Mouse (Mus musculus) kidney, embryonic 14.5 days (tissue): ENCODE measurements around the gene Tmem185b. TPM values are rescaled to one million over a fixed set of nuclear protein-coding genes. Genes with fewer than 3 reads are reported as not detected.

Experiments
- ATAC-seq: fragments of 200-750 bp; cut with Nextera tagmentation; 2 replicates; pipeline ENCODE4 v1.8.0; 2017; ENCODE audit warnings: moderate number of reproducible peaks, mild to moderate bottlenecking, moderate TSS enrichment, moderate library complexity; ENCODE audit not compliant: low FRiP score, low TSS enrichment
- H3K27ac ChIP-seq: fragments of 300-500 bp; sonication (generic); 2 replicates; pipeline ENCODE4 v1.5.1; 2014; ENCODE audit warnings: low read depth, mild to moderate bottlenecking, low read length, moderate library complexity, mixed read lengths
- H3K27me3 ChIP-seq: fragments of 300-500 bp; sonication (generic); 2 replicates; pipeline ENCODE4 v1.6.1; 2014; ENCODE audit warnings: mild to moderate bottlenecking, low read length; ENCODE audit not compliant: control insufficient read depth, insufficient read depth
- H3K36me3 ChIP-seq: fragments of 300-500 bp; sonication (generic); 2 replicates; pipeline ENCODE4 v1.6.1; 2014; ENCODE audit warnings: low read length, mixed read lengths; ENCODE audit not compliant: control insufficient read depth, insufficient read depth
- H3K4me1 ChIP-seq: fragments of 300-500 bp; sonication (generic); 2 replicates; pipeline ENCODE4 v1.6.1; 2014; ENCODE audit warnings: low read length, mixed read lengths; ENCODE audit not compliant: control insufficient read depth, insufficient read depth
- H3K4me2 ChIP-seq: fragments of 300-500 bp; sonication (generic); replicated peaks from 2 replicates; pipeline ENCODE4 v1.6.1; 2014; ENCODE audit warnings: low read depth, mild to moderate bottlenecking, low read length
- H3K4me3 ChIP-seq: fragments of 300-500 bp; sonication (generic); 2 replicates; pipeline ENCODE4 v1.5.1; 2014; ENCODE audit warnings: mild to moderate bottlenecking, low read length
- H3K9ac ChIP-seq: fragments of 300-500 bp; sonication (generic); 2 replicates; pipeline ENCODE4 v1.6.1; 2014; ENCODE audit warnings: low read depth, mild to moderate bottlenecking, low read length, moderate library complexity
- H3K9me3 ChIP-seq: fragments of 300-500 bp; sonication (generic); 2 replicates; pipeline ENCODE4 v1.6.1; 2016; ENCODE audit warnings: low read length; ENCODE audit not compliant: control insufficient read depth
- WGBS: fragments of 180-500 bp; shearing (Covaris S2); extraction: QIAGEN DNeasy Blood & Tissue Kit; methylation state at CpG from one replicate; pipeline ENCODE4 v1.1.7; 2014; 5-methylcytosine and 5-hydroxymethylcytosine counted together
- polyA plus RNA-seq: library from polyadenylated mRNA; unstranded; fragments of >200 nt; fragmentation: Nextera tagmentation; extraction: Ambion mirVana; gene quantifications from 2 replicates; pipeline ENCODE4 v1.2.1, GENCODE M21; 2014

Gene Tmem185b
- 23.8 and 28.4 TPM in 2 replicates for polyA plus RNA-seq

GRCm38 (mm10) chr1:119525689-119526591 lies at the start of gene Tmem185b:
TSS of gene Tmem185b (plus strand) at chr1:119526160.
- H3K9me3 ChIP-seq, result peaks cover 18% of the 10 kb centered on the region
- H3K4me3 ChIP-seq, result peak within 1 kb of the TSS; percentile 64
- peaks cover 19% of the 10 kb centered on the region for H3K36me3 ChIP-seq
- WGBS, result 2% methylated on average over 63 of the region's 82 CpGs
- peak within 1 kb of the TSS; percentile 79 for H3K4me2 ChIP-seq
- H3K9ac ChIP-seq, result peak within 1 kb of the TSS; percentile 78
- H3K27me3 ChIP-seq, result no peaks in the 10 kb centered on the region
- H3K4me1 ChIP-seq, result peaks cover 14% of the 10 kb centered on the region; the same call in 1 of the 2 replicates
- peak within 1 kb of the TSS; percentile 79 for H3K27ac ChIP-seq
- peak; percentile 96 for ATAC-seq

GRCm38 (mm10) chr1:119476905-119477353 lies 49.0 kb upstream of the Tmem185b start:
- Histone ChIP-seq H3K36me3 (peaks cover 43% of the 10 kb centered on the region), H3K9me3 (no peaks in the 10 kb centered on the region), H3K4me2 (no peak overlapping the region), H3K9ac (no peak overlapping the region), H3K27me3 (no peaks in the 10 kb centered on the region), H3K27ac (no peak overlapping the region), H3K4me3 (no peak overlapping the region), H3K4me1 (no peaks in the 10 kb centered on the region)
- 79% methylated on average over 7 of the region's 7 CpGs for WGBS
- ATAC-seq, result no peak

GRCm38 (mm10) chr1:119479641-119480040 lies 46.3 kb upstream of the Tmem185b start:
- Histone ChIP-seq H3K9ac (no peak overlapping the region), H3K4me3 (no peak overlapping the region), H3K4me1 (peaks cover 4% of the 10 kb centered on the region; the same call in 1 of the 2 replicates), H3K27me3 (no peaks in the 10 kb centered on the region), H3K9me3 (no peaks in the 10 kb centered on the region), H3K36me3 (peaks cover 29% of the 10 kb centered on the region), H3K27ac (no peak overlapping the region), H3K4me2 (no peak overlapping the region)
- WGBS, result 80% methylated on average over 4 of the region's 4 CpGs
- ATAC-seq, result no peak

GRCm38 (mm10) chr1:119480678-119481077 lies 45.3 kb upstream of the Tmem185b start:
- Histone ChIP-seq H3K36me3 (peaks cover 20% of the 10 kb centered on the region; the same call in 1 of the 2 replicates), H3K9ac (no peak overlapping the region), H3K4me2 (no peak overlapping the region), H3K27ac (no peak overlapping the region), H3K4me1 (peaks cover 4% of the 10 kb centered on the region; the same call in 1 of the 2 replicates), H3K9me3 (no peaks in the 10 kb centered on the region), H3K4me3 (no peak overlapping the region), H3K27me3 (no peaks in the 10 kb centered on the region)
- no peak for ATAC-seq
- WGBS, result 93% methylated on average over 8 of the region's 8 CpGs

- no peaks in the 10 kb centered on the region for H3K27me3 ChIP-seq
- no peak overlapping the region for H3K9ac ChIP-seq
- ATAC-seq, result no peak
- no peaks in the 10 kb centered on the region for H3K9me3 ChIP-seq
- H3K36me3 ChIP-seq, result peaks cover 15% of the 10 kb centered on the region; the same call in 1 of the 2 replicates
- H3K27ac ChIP-seq, result no peak overlapping the region
- H3K4me2 ChIP-seq, result no peak overlapping the region
- 91% methylated on average over 7 of the region's 7 CpGs for WGBS
- no peak overlapping the region for H3K4me3 ChIP-seq
- peaks cover 7% of the 10 kb centered on the region; the same call in 1 of the 2 replicates for H3K4me1 ChIP-seq
These were observed 44.6 kb upstream of the Tmem185b start for GRCm38 (mm10) chr1:119481205-119481932.

- peaks cover 7% of the 10 kb centered on the region; the same call in 1 of the 2 replicates for H3K4me1 ChIP-seq
- WGBS, result 67% methylated on average over 3 of the region's 3 CpGs
- H3K9ac ChIP-seq, result no peak overlapping the region
- ATAC-seq, result no peak
- H3K9me3 ChIP-seq, result no peaks in the 10 kb centered on the region
- H3K36me3 ChIP-seq, result no peaks in the 10 kb centered on the region; the same call in 1 of the 2 replicates
- no peak overlapping the region for H3K4me2 ChIP-seq
- no peak overlapping the region for H3K4me3 ChIP-seq
- no peak overlapping the region for H3K27ac ChIP-seq
- no peaks in the 10 kb centered on the region for H3K27me3 ChIP-seq
These were observed 43.1 kb upstream of the Tmem185b start for GRCm38 (mm10) chr1:119482891-119483290.

GRCm38 (mm10) chr1:119484457-119484856 lies 41.5 kb upstream of the Tmem185b start:
- peaks cover 7% of the 10 kb centered on the region; the same call in 1 of the 2 replicates for H3K4me1 ChIP-seq
- no peaks in the 10 kb centered on the region; the same call in 1 of the 2 replicates for H3K36me3 ChIP-seq
- peak; percentile 47; the same call in 1 of the 2 replicates for ATAC-seq
- no peak overlapping the region for H3K9ac ChIP-seq
- H3K4me3 ChIP-seq, result no peak overlapping the region
- H3K9me3 ChIP-seq, result no peaks in the 10 kb centered on the region
- H3K4me2 ChIP-seq, result no peak overlapping the region
- no peaks in the 10 kb centered on the region for H3K27me3 ChIP-seq
- 65% methylated on average over 3 of the region's 3 CpGs for WGBS
- no peak overlapping the region for H3K27ac ChIP-seq

GRCm38 (mm10) chr1:119485825-119486224 lies 40.1 kb upstream of the Tmem185b start:
- 5% methylated on average over 2 of the region's 2 CpGs for WGBS
- H3K27me3 ChIP-seq, result no peaks in the 10 kb centered on the region
- H3K9me3 ChIP-seq, result no peaks in the 10 kb centered on the region
- peaks cover 9% of the 10 kb centered on the region; the same call in 1 of the 2 replicates for H3K4me1 ChIP-seq
- no peak overlapping the region for H3K4me3 ChIP-seq
- no peak overlapping the region for H3K9ac ChIP-seq
- no peak overlapping the region for H3K27ac ChIP-seq
- no peaks in the 10 kb centered on the region; the same call in 1 of the 2 replicates for H3K36me3 ChIP-seq
- peak; percentile 60; the same call in 1 of the 2 replicates for ATAC-seq
- H3K4me2 ChIP-seq, result no peak overlapping the region
